Mouse (Mus musculus): ENCODE measurements around the gene Efcab9. TPM values are rescaled to one million over a fixed set of nuclear protein-coding genes. Genes with fewer than 3 reads are reported as not detected.

Gene Efcab9
- polyA plus RNA-seq, 1 experiment from 2014 or later: not detected

DNA sequence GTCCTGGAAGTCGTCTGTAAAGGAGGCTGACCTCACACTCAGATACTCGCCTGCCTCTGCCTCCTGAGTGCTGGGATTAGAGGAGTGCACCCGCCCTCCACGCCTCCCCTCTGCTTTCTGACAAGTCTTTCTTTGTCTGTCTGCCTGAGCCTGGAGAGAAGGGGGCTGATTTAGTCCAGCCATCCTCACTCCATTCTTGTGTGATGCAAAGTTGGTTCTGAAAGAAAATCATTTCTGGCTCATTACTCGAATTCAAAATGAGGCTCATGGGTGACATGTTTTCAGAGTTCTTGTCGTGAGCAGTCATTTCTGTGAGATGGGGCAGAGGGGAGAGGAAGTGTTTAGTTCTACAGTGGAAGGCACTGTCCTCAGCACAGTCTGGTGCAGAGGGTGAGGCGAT lies 5.1 kb upstream of the Efcab9 start:
- no peak overlapping the region for H3K4me2 ChIP-seq (ENCODE audit: low read depth, severe bottlenecking)
- no peak for ATAC-seq (ENCODE audit: insufficient number of reproducible peaks, low FRiP score, low TSS enrichment, low read depth)
- 0 out of 2 replicates have a peak, but pooled peaks cover 7% of the 10 kb centered on the region for H3K4me1 ChIP-seq (ENCODE audit: control insufficient read depth, insufficient read depth, low read length)
- H3K36me3 ChIP-seq (ENCODE audit: control insufficient read depth, insufficient read depth, low read length): no peaks in the 10 kb centered on the region
- H3K9ac ChIP-seq (ENCODE audit: low read length): no peak overlapping the region
- no peak overlapping the region for H3K4me3 ChIP-seq (ENCODE audit: low read depth, low read length)
- peaks cover 5% of the 10 kb centered on the region; the same call in 1 of the 2 replicates for H3K27me3 ChIP-seq (ENCODE audit: control insufficient read depth, insufficient read depth, low read length)
- no peak overlapping the region for H3K27ac ChIP-seq (replicated peaks; ENCODE audit: low read depth, low read length)
- no peak for DNase-seq (ENCODE audit: low spot score)
- 66% methylated on average over 7 of the region's 7 CpGs for WGBS
- H3K9me3 ChIP-seq (ENCODE audit: control insufficient read depth, low read length): no peaks in the 10 kb centered on the region

DNA sequence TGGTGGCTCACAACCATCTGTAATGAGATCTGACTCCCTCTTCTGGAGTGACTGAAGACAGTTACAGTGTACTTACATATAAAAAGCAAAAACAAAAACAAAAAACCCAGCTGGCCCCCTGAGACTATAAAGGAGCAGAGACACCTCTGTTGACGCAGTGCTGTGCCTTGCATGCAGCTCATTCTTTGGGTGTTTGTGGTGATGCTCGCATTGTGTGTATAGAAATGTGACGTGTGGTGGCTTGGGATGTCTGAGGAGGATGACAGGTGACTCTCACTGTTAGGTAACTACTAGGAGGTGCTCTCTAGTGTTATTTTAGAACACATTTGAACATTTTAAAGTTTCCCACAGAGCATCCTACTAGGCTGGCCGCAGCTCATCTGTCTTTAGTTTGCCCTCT lies 3.8 kb upstream of the Efcab9 start:
- Histone ChIP-seq H3K4me3 (ENCODE audit: low read depth, low read length) (no peak overlapping the region), H3K4me2 (ENCODE audit: low read depth, severe bottlenecking) (no peak overlapping the region), H3K36me3 (ENCODE audit: control insufficient read depth, insufficient read depth, low read length) (no peaks in the 10 kb centered on the region), H3K9ac (ENCODE audit: low read length) (no peak overlapping the region), H3K4me1 (ENCODE audit: control insufficient read depth, insufficient read depth, low read length) (0 out of 2 replicates have a peak, but pooled peaks cover 7% of the 10 kb centered on the region), H3K9me3 (ENCODE audit: control insufficient read depth, low read length) (no peaks in the 10 kb centered on the region), H3K27ac (replicated peaks; ENCODE audit: low read depth, low read length) (no peak overlapping the region), H3K27me3 (ENCODE audit: control insufficient read depth, insufficient read depth, low read length) (peaks cover 5% of the 10 kb centered on the region; the same call in 1 of the 2 replicates)
- 94% methylated on average over 4 of the region's 4 CpGs for WGBS
- ATAC-seq (ENCODE audit: insufficient number of reproducible peaks, low FRiP score, low TSS enrichment, low read depth) (no peak), DNase-seq (ENCODE audit: low spot score) (no peak)

DNA sequence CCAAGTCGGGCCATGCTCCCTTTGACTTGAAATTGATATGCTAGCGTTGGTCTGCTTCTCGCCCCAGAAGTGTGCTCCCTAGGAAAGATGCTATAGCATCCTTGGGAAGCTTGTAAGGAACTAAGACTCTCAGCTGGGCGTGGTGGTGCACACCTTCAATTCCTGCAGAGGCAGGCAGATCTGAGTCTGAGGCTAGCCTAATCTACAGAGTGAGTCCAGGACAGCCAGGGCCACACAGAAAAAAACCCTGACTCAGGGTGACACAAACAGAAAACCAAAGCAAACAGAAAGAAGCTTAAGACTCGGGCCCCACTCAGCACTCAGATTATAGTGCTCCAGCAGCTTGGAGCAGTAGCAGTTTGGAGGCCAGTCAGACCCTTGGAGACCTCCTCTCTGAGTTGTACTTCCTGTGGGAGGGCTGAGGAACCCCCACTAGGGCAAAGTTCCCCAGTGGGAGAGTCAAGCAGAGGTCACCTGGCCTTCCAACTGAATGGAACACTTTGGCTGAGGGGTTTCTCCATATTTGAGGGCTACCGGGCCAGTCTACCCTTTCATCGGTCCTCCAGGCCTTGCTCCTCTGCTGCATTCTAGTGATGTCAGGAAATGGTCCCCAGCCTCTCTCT lies 2.7 kb upstream of the Efcab9 start:
- Histone ChIP-seq H3K27ac (replicated peaks; ENCODE audit: low read depth, low read length) (no peak overlapping the region), H3K4me2 (ENCODE audit: low read depth, severe bottlenecking) (peak overlapping the region; percentile 93; the same call in 1 of the 2 replicates), H3K4me3 (ENCODE audit: low read depth, low read length) (no peak overlapping the region), H3K9me3 (ENCODE audit: control insufficient read depth, low read length) (no peaks in the 10 kb centered on the region), H3K4me1 (ENCODE audit: control insufficient read depth, insufficient read depth, low read length) (0 out of 2 replicates have a peak, but pooled peaks cover 7% of the 10 kb centered on the region), H3K27me3 (ENCODE audit: control insufficient read depth, insufficient read depth, low read length) (peaks cover 5% of the 10 kb centered on the region; the same call in 1 of the 2 replicates), H3K9ac (ENCODE audit: low read length) (no peak overlapping the region), H3K36me3 (ENCODE audit: control insufficient read depth, insufficient read depth, low read length) (no peaks in the 10 kb centered on the region)
- ATAC-seq (ENCODE audit: insufficient number of reproducible peaks, low FRiP score, low TSS enrichment, low read depth) (no peak), DNase-seq (ENCODE audit: low spot score) (no peak)
- 74% methylated on average over 7 of the region's 7 CpGs for WGBS

DNA sequence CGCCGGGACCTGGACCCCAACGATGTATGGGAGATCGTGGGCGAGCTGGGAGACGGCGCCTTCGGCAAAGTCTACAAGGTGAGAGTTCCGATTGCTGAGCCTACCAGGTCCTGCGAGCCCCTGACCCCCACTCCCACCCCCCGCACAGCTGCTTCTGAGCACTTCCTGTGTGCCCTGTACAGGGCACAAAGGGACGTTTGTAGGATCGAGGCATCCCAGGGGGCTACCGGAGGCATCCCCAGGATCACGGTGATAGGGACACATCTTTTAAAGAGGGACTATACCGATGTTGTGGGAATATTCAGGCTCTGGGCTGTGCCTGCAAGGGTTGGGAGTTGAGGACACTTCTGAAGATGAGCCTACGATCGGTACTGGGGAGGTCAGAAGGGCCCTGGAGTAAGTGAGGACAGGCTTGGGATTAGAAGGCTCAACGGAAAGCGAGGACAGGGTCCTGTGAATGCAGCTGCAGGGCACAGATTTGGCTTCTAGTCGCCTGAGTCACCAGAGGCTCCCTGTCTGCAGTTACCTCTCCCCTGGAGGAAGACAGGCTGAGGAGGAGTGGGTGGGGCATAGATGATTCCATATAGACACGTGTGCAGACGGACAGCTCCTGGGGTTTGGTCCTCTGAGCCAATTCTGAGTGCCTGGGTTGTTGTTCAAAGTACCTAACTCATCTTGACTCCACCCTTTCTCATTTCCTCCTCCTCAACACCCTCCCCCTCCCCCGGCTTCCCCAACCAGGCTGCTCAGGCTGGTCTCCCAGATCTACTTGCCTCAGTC lies 1.8 kb upstream of the Efcab9 start:
- H3K36me3 ChIP-seq (ENCODE audit: control insufficient read depth, insufficient read depth, low read length): no peaks in the 10 kb centered on the region
- 0 out of 2 replicates have a peak, but pooled peaks cover 7% of the 10 kb centered on the region for H3K4me1 ChIP-seq (ENCODE audit: control insufficient read depth, insufficient read depth, low read length)
- ATAC-seq (ENCODE audit: insufficient number of reproducible peaks, low FRiP score, low TSS enrichment, low read depth): peak; percentile 41
- WGBS: under 1% methylated on average over 24 of the region's 24 CpGs
- H3K9me3 ChIP-seq (ENCODE audit: control insufficient read depth, low read length): no peaks in the 10 kb centered on the region
- H3K4me3 ChIP-seq (ENCODE audit: low read depth, low read length): peak overlapping the region; percentile 67
- H3K27ac ChIP-seq (replicated peaks; ENCODE audit: low read depth, low read length): no peak overlapping the region
- peak; percentile 43 for DNase-seq (ENCODE audit: low spot score)
- peaks cover 5% of the 10 kb centered on the region; the same call in 1 of the 2 replicates for H3K27me3 ChIP-seq (ENCODE audit: control insufficient read depth, insufficient read depth, low read length)
- H3K4me2 ChIP-seq (ENCODE audit: low read depth, severe bottlenecking): peak overlapping the region; percentile 93
- H3K9ac ChIP-seq (ENCODE audit: low read length): peak overlapping the region; percentile 52

DNA sequence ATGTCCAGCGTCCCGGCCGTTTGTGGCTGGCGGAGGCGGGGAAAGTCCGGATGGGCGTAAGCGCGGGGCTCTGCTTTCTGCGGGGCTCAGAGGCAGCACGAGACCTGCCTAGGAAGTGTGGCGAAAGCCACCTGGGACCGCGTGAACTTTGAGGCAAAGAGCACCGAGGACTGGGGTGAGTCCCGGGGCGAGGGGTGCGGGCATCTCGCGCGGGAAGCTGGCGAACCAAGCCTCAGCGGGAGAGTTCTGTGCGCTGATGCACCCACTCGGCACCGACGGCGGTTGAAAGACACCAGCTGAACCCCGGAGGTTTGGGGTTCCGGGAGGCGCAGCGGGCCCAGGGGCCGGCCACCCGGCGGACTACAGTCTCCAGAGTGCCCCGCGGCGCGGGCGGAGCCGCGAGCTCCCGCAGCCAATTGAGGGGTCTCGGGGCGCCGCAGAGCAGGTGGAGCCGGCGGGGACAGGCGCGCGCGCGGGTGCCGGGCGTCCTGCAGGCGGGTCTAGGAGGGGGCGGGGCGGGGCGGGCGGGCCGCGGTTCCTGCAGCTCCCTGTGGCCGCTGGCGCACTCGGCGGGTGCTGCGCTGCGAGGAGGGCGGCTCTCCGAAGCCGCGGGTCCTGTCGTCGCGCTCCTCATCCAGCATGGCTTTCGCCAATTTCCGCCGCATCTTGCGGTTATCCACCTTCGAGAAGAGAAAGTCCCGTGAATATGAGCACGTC lies 1.0 kb upstream of the Efcab9 start, which contains the start of gene Stk10:
Gene Stk10 (plus strand): TSS at position 541 of the 717 bp plus-strand sequence.
- Histone ChIP-seq H3K9me3 (ENCODE audit: control insufficient read depth, low read length) (no peaks in the 10 kb centered on the region), H3K9ac (ENCODE audit: low read length) (peak within 1 kb of the TSS; percentile 56), H3K27ac (replicated peaks; ENCODE audit: low read depth, low read length) (no peak within 1 kb of the TSS), H3K4me2 (ENCODE audit: low read depth, severe bottlenecking) (peak within 1 kb of the TSS; percentile 93), H3K27me3 (ENCODE audit: control insufficient read depth, insufficient read depth, low read length) (peaks cover 5% of the 10 kb centered on the region; the same call in 1 of the 2 replicates), H3K4me3 (ENCODE audit: low read depth, low read length) (peak within 1 kb of the TSS; percentile 67), H3K36me3 (ENCODE audit: control insufficient read depth, insufficient read depth, low read length) (no peaks in the 10 kb centered on the region), H3K4me1 (ENCODE audit: control insufficient read depth, insufficient read depth, low read length) (0 out of 2 replicates have a peak, but pooled peaks cover 7% of the 10 kb centered on the region)
- under 1% methylated on average over 69 of the region's 82 CpGs for WGBS
- ATAC-seq (ENCODE audit: insufficient number of reproducible peaks, low FRiP score, low TSS enrichment, low read depth) (peak; percentile 87), DNase-seq (ENCODE audit: low spot score) (peak; percentile 88)

DNA sequence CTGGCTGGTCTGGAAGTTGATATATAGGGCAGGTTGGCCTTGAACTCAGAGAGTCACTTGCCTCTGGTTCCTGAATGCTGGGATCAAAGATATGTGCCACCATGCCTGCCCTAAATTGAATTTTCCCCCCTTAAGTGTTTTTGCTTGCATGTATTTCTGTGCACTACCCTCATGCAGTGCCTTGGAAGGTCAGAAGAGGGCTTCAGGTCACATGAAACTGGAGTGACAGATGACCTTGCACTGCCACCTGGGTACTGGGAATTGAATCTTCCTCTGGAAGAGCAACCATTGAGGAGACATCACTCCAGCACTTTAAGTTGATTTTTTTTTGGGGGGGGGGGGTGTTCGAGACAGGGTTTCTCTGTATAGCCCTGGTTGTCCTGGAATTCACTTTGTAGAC lies 1.7 kb downstream of the Efcab9 start:
- Histone ChIP-seq H3K9me3 (ENCODE audit: control insufficient read depth, low read length) (no peaks in the 10 kb centered on the region), H3K36me3 (ENCODE audit: control insufficient read depth, insufficient read depth, low read length) (no peaks in the 10 kb centered on the region), H3K4me2 (ENCODE audit: low read depth, severe bottlenecking) (no peak overlapping the region), H3K27me3 (ENCODE audit: control insufficient read depth, insufficient read depth, low read length) (peaks cover 5% of the 10 kb centered on the region; the same call in 1 of the 2 replicates), H3K27ac (replicated peaks; ENCODE audit: low read depth, low read length) (no peak overlapping the region), H3K9ac (ENCODE audit: low read length) (no peak overlapping the region), H3K4me3 (ENCODE audit: low read depth, low read length) (no peak overlapping the region), H3K4me1 (ENCODE audit: control insufficient read depth, insufficient read depth, low read length) (0 out of 2 replicates have a peak, but pooled peaks cover 7% of the 10 kb centered on the region)
- ATAC-seq (ENCODE audit: insufficient number of reproducible peaks, low FRiP score, low TSS enrichment, low read depth) (no peak), DNase-seq (ENCODE audit: low spot score) (no peak)
- WGBS: 100% methylated on average over 1 of the region's 1 CpGs

DNA sequence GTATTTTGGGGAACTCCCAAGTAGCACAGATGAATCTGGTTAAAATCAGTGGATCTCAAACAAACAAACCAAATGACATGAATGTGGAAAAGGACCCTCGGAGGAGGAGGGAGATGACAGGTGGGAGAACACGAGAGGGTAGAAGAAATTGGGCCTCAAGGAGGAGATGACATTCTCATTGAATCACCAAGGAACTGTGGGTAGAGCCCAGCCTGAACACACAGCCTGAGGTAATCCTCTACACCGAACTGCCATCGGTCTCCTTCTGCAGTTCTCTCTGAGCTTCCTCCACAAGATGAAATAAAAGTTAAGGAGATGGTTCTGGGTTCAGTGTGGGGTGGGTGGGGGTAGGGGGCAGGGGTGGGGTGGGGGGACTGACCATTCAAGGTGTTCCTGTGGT lies 4.9 kb downstream of the Efcab9 start:
- DNase-seq (ENCODE audit: low spot score) (no peak), ATAC-seq (ENCODE audit: insufficient number of reproducible peaks, low FRiP score, low TSS enrichment, low read depth) (no peak)
- no peaks in the 10 kb centered on the region for H3K36me3 ChIP-seq (ENCODE audit: control insufficient read depth, insufficient read depth, low read length)
- no peak overlapping the region for H3K4me3 ChIP-seq (ENCODE audit: low read depth, low read length)
- WGBS: 85% methylated on average over 4 of the region's 4 CpGs
- H3K27me3 ChIP-seq (ENCODE audit: control insufficient read depth, insufficient read depth, low read length): no peaks in the 10 kb centered on the region
- H3K9me3 ChIP-seq (ENCODE audit: control insufficient read depth, low read length): no peaks in the 10 kb centered on the region
- no peak overlapping the region for H3K4me2 ChIP-seq (ENCODE audit: low read depth, severe bottlenecking)
- no peak overlapping the region for H3K27ac ChIP-seq (replicated peaks; ENCODE audit: low read depth, low read length)
- no peak overlapping the region for H3K9ac ChIP-seq (ENCODE audit: low read length)
- no peaks in the 10 kb centered on the region for H3K4me1 ChIP-seq (ENCODE audit: control insufficient read depth, insufficient read depth, low read length)
